Mouse (Mus musculus) intestine, embryonic 14.5 days (tissue): Measurements from ENCODE around the gene Nkapd1. TPM values are rescaled to one million over a fixed set of nuclear protein-coding genes. Genes with fewer than 3 reads are reported as not detected.

Experiments used
- ATAC-seq: fragments of 200-750 bp; cut with Nextera tagmentation; replicated peaks from 2 replicates; pipeline ENCODE4 v1.8.0; 2017; ENCODE audit warnings: low read depth, moderate number of reproducible peaks, moderate TSS enrichment, moderate library complexity; ENCODE audit not compliant: low FRiP score, low TSS enrichment
- DNase-seq: peaks from one replicate; pipeline ENCODE4 v3.0.0-alpha.2; 2018; ENCODE audit warnings: low spot score
- H3K27ac ChIP-seq: fragments of 300-500 bp; sonication (generic); 2 replicates; pipeline ENCODE4 v1.5.1; 2014; ENCODE audit warnings: low read depth, mild to moderate bottlenecking, control low read depth
- H3K27me3 ChIP-seq: fragments of 300-500 bp; sonication (generic); replicated peaks from 2 replicates; pipeline ENCODE4 v1.6.1; 2014; ENCODE audit warnings: low read length, control low read depth; ENCODE audit not compliant: control insufficient read depth, insufficient read depth
- H3K36me3 ChIP-seq: fragments of 300-500 bp; sonication (generic); 2 replicates; pipeline ENCODE4 v1.6.1; 2014; ENCODE audit warnings: low read length, control low read depth; ENCODE audit not compliant: control insufficient read depth, insufficient read depth
- H3K4me1 ChIP-seq: fragments of 300-500 bp; sonication (generic); replicated peaks from 2 replicates; pipeline ENCODE4 v1.6.1; 2014; ENCODE audit warnings: low read length, control low read depth, mixed read lengths; ENCODE audit not compliant: control insufficient read depth, insufficient read depth
- H3K4me2 ChIP-seq: fragments of 300-500 bp; sonication (generic); 2 replicates; pipeline ENCODE4 v1.6.1; 2014; ENCODE audit warnings: low read length
- H3K4me3 ChIP-seq: fragments of 300-500 bp; sonication (generic); 2 replicates; pipeline ENCODE4 v1.5.1; 2014; ENCODE audit warnings: low read depth, low read length, control low read depth, mixed read lengths
- H3K9ac ChIP-seq: fragments of 300-500 bp; sonication (generic); 2 replicates; pipeline ENCODE4 v1.6.1; 2014; ENCODE audit warnings: mild to moderate bottlenecking, low read length
- H3K9me3 ChIP-seq: fragments of 300-500 bp; sonication (generic); 2 replicates; pipeline ENCODE4 v1.6.1; 2016; ENCODE audit warnings: low read length, control low read depth; ENCODE audit not compliant: control insufficient read depth
- WGBS: fragments of 180-500 bp; shearing (Covaris S2); extraction: QIAGEN DNeasy Blood & Tissue Kit; methylation state at CpG from one replicate; pipeline ENCODE4 v1.1.7; 2014; 5-methylcytosine and 5-hydroxymethylcytosine counted together
- polyA plus RNA-seq: library from polyadenylated mRNA; unstranded; fragments of >200 nt; fragmentation: Nextera tagmentation; extraction: Ambion mirVana; gene quantifications from 2 replicates; pipeline ENCODE4 v1.2.1, GENCODE M21; 2014

The Nkapd1 gene
- polyA plus RNA-seq, 1 experiment from 2014 or later = 20.7 TPM

- Histone ChIP-seq H3K9me3 (no peaks in the 10 kb centered on the region), H3K27me3 (no peaks in the 10 kb centered on the region), H3K4me3 (no peak overlapping the region), H3K4me1 (no peaks in the 10 kb centered on the region), H3K27ac (no peak overlapping the region), H3K4me2 (no peak overlapping the region), H3K36me3 (no peaks in the 10 kb centered on the region), H3K9ac (no peak overlapping the region)
- no peak for DNase-seq
- ATAC-seq = no peak
- 59% methylated on average over 4 of the region's 4 CpGs for WGBS
Measured at GRCm38 (mm10) chr9:50565940-50566339, 51.3 kb downstream of the Nkapd1 start.

GRCm38 (mm10) chr9:50565173-50565572, 52.1 kb downstream of the Nkapd1 start:
- no peak overlapping the region for H3K4me3 ChIP-seq
- H3K27ac ChIP-seq = no peak overlapping the region
- H3K27me3 ChIP-seq = no peaks in the 10 kb centered on the region
- H3K36me3 ChIP-seq = no peaks in the 10 kb centered on the region
- no peak for DNase-seq
- ATAC-seq = no peak
- no peaks in the 10 kb centered on the region for H3K4me1 ChIP-seq
- no peak overlapping the region for H3K4me2 ChIP-seq
- 79% methylated on average over 7 of the region's 7 CpGs for WGBS
- no peak overlapping the region for H3K9ac ChIP-seq
- H3K9me3 ChIP-seq = no peaks in the 10 kb centered on the region

- Histone ChIP-seq H3K27ac (no peak overlapping the region), H3K9me3 (no peaks in the 10 kb centered on the region), H3K4me3 (no peak overlapping the region), H3K4me1 (no peaks in the 10 kb centered on the region), H3K9ac (no peak overlapping the region), H3K36me3 (no peaks in the 10 kb centered on the region), H3K27me3 (no peaks in the 10 kb centered on the region), H3K4me2 (no peak overlapping the region)
- WGBS = 78% methylated on average over 2 of the region's 2 CpGs
- DNase-seq (no peak), ATAC-seq (no peak)
Measured at GRCm38 (mm10) chr9:50561918-50562360, 55.3 kb downstream of the Nkapd1 start.

- no peak within 1 kb of the TSS for H3K9ac ChIP-seq
- no peak for DNase-seq
- H3K9me3 ChIP-seq = no peaks in the 10 kb centered on the region
- no peaks in the 10 kb centered on the region for H3K4me1 ChIP-seq
- H3K27me3 ChIP-seq = no peaks in the 10 kb centered on the region
- no peaks in the 10 kb centered on the region for H3K36me3 ChIP-seq
- H3K4me3 ChIP-seq = no peak within 1 kb of the TSS
- ATAC-seq = no peak
- no peak within 1 kb of the TSS for H3K27ac ChIP-seq
- H3K4me2 ChIP-seq = no peak within 1 kb of the TSS
- 84% methylated on average over 38 of the region's 38 CpGs for WGBS
Measured at GRCm38 (mm10) chr9:50561145-50561917, 55.9 kb downstream of the Nkapd1 start, which contains the start of gene Tex12. Tex12 (minus strand) TSS chr9:50561325.

Other genes with a start within 250 kb of the Nkapd1 start
- 1.7 and 1.9 TPM in 2 replicates for gene Plet1, start 122.9 kb downstream of the Nkapd1 start, polyA plus RNA-seq
- gene Pts, start 88.7 kb downstream of the Nkapd1 start, polyA plus RNA-seq = 82.3 and 85.6 TPM in 2 replicates
- 13.4 and 13.5 TPM in 2 replicates for gene Il18, start 62.6 kb downstream of the Nkapd1 start, polyA plus RNA-seq
- 0.32 and 0.41 TPM in 2 replicates for gene Bco2, start 62.3 kb downstream of the Nkapd1 start, polyA plus RNA-seq
- gene Tex12, start 56.1 kb downstream of the Nkapd1 start, polyA plus RNA-seq = not detected in 2 replicates
- 407 and 414 TPM in 2 replicates for gene Sdhd, start 13.7 kb downstream of the Nkapd1 start, polyA plus RNA-seq
- gene Timm8b, start 13.6 kb downstream of the Nkapd1 start, polyA plus RNA-seq = 297 and 341 TPM in 2 replicates
- gene Pih1d2, start 143 bp downstream of the Nkapd1 start, polyA plus RNA-seq = 2.3 and 3.8 TPM in 2 replicates
- gene Dlat, start 42.3 kb upstream of the Nkapd1 start, polyA plus RNA-seq = 52.9 and 60.9 TPM in 2 replicates
- 7.7 and 8.6 TPM in 2 replicates for gene Dixdc1, start 122.1 kb upstream of the Nkapd1 start, polyA plus RNA-seq
- 10.3 and 12.7 TPM in 2 replicates for gene 2310030G06Rik, start 129.1 kb upstream of the Nkapd1 start, polyA plus RNA-seq
- gene Cryab, start 133.9 kb upstream of the Nkapd1 start, polyA plus RNA-seq = 41.5 and 44.4 TPM in 2 replicates
- 2.1 and 4.0 TPM in 2 replicates for gene Hspb2, start 134.9 kb upstream of the Nkapd1 start, polyA plus RNA-seq
- gene Fdxacb1, start 150.8 kb upstream of the Nkapd1 start, polyA plus RNA-seq = 13.5 and 15.4 TPM in 2 replicates
- 44.6 and 48.7 TPM in 2 replicates for gene Alg9, start 157.6 kb upstream of the Nkapd1 start, polyA plus RNA-seq
- gene 1110032A03Rik, start 158.1 kb upstream of the Nkapd1 start, polyA plus RNA-seq = 31.8 and 32.0 TPM in 2 replicates
- gene Ppp2r1b, start 227.8 kb upstream of the Nkapd1 start, polyA plus RNA-seq = 73.9 and 80.8 TPM in 2 replicates